Mouse (Mus musculus) CH12.LX (cell line): Measurements from ENCODE around the gene Dock3. TPM values are rescaled to one million over a fixed set of nuclear protein-coding genes. Genes with fewer than 3 reads are reported as not detected.

Source experiments
- DNase-seq: peaks from one replicate; pipeline ENCODE4 v3.0.0-alpha.2; 2013; ENCODE audit errors: extremely low read depth
- H3K27ac ChIP-seq: 2 replicates; pipeline ENCODE4 v1.5.1; 2012; ENCODE audit warnings: low read depth, mild to moderate bottlenecking, control low read depth, moderate library complexity; ENCODE audit not compliant: insufficient read depth
- H3K27me3 ChIP-seq: replicated peaks from 2 replicates; pipeline ENCODE3; 2012; ENCODE audit warnings: inconsistent platforms
- H3K36me3 ChIP-seq, 2 experiments: replicated peaks in 1 of 2; 2 replicates each; pipeline versions ENCODE3 to v1.6.1; 2012; ENCODE audit warnings: inconsistent platforms in 1 of 2, low read length in 1 of 2, mild to moderate bottlenecking in 1 of 2, mixed read lengths in 1 of 2, moderate library complexity in 1 of 2; ENCODE audit not compliant: control insufficient read depth in 1 of 2, insufficient read depth in 1 of 2
- H3K4me1 ChIP-seq, 2 experiments: 2 replicates each; pipeline ENCODE4 v1.6.1; 2012; ENCODE audit warnings: inconsistent platforms in 1 of 2, moderate library complexity in 1 of 2; ENCODE audit not compliant: insufficient read depth in 2 of 2, control insufficient read depth in 1 of 2
- H3K4me2 ChIP-seq: 2 replicates; pipeline ENCODE4 v1.6.1; 2012; ENCODE audit warnings: low read depth, mild to moderate bottlenecking, control low read depth; ENCODE audit not compliant: poor library complexity, insufficient read depth, severe bottlenecking
- H3K4me3 ChIP-seq, 3 experiments: fragments of 150-350 bp in 1 of 3; sonication (generic) in 1 of 3; replicated peaks in 1 of 3; 2 replicates each; pipeline versions ENCODE3 to v1.5.1; 2011 to 2012; ENCODE audit warnings: low read depth in 2 of 3, low read length in 2 of 3, mild to moderate bottlenecking in 2 of 3, moderate library complexity in 2 of 3, control low read depth in 1 of 3, improper control_type of control experiment in 1 of 3, inconsistent platforms in 1 of 3, mixed read lengths in 1 of 3; ENCODE audit not compliant: poor library complexity in 1 of 3
- H3K79me2 ChIP-seq: replicated peaks from 2 replicates; pipeline ENCODE4 v1.6.1; 2012; ENCODE audit warnings: mild to moderate bottlenecking, moderate library complexity; ENCODE audit not compliant: control insufficient read depth, poor library complexity, insufficient read depth, severe bottlenecking; ENCODE audit errors: extremely low read depth
- H3K9ac ChIP-seq: 2 replicates; pipeline ENCODE4 v1.6.1; 2012; ENCODE audit warnings: low read depth, mild to moderate bottlenecking, control low read depth, moderate library complexity; ENCODE audit not compliant: insufficient read depth
- H3K9me3 ChIP-seq: replicated peaks from 2 replicates; pipeline ENCODE3; 2012; ENCODE audit warnings: low read length, inconsistent platforms, mixed read lengths
- BHLHE40 ChIP-seq: IDR thresholded peaks from 2 replicates; pipeline ENCODE4 v1.6.1; 2011; ENCODE audit warnings: mild to moderate bottlenecking, low read depth, low read length, improper control_type of control experiment
- CHD1 ChIP-seq: IDR thresholded peaks from 2 replicates; pipeline ENCODE4 v1.6.1; 2012; ENCODE audit warnings: low read depth, low read length, improper control_type of control experiment, inconsistent platforms
- CHD2 ChIP-seq: IDR thresholded peaks from 2 replicates; pipeline ENCODE4 v1.6.1; 2011; ENCODE audit warnings: low read length, improper control_type of control experiment
- GABPA ChIP-seq: IDR thresholded peaks from 2 replicates; pipeline ENCODE4 v1.6.1; 2012; ENCODE audit warnings: low read depth, low read length, improper control_type of control experiment, inconsistent platforms; ENCODE audit not compliant: insufficient replicate concordance
- JUN ChIP-seq: IDR thresholded peaks from 2 replicates; pipeline ENCODE4 v1.6.1; 2011; ENCODE audit warnings: low read depth, mild to moderate bottlenecking, low read length, improper control_type of control experiment, moderate library complexity; ENCODE audit not compliant: insufficient read depth
- MAFK ChIP-seq: IDR thresholded peaks from 2 replicates; pipeline ENCODE4 v1.6.1; 2011; ENCODE audit warnings: low read length, improper control_type of control experiment; ENCODE audit not compliant: insufficient replicate concordance
- MXI1 ChIP-seq: IDR thresholded peaks from 2 replicates; pipeline ENCODE4 v1.6.1; 2011; ENCODE audit warnings: mild to moderate bottlenecking, low read depth, low read length, improper control_type of control experiment
- POLR2A ChIP-seq: IDR thresholded peaks from 2 replicates; pipeline ENCODE4 v1.6.1; 2011; ENCODE audit warnings: low read depth, mild to moderate bottlenecking, improper control_type of control experiment, low read length
- POLR2AphosphoS2 ChIP-seq: IDR thresholded peaks from 2 replicates; pipeline ENCODE4 v1.6.1; 2011; ENCODE audit warnings: low read depth, low read length, improper control_type of control experiment
- RAD21 ChIP-seq: IDR thresholded peaks from 2 replicates; pipeline ENCODE4 v1.6.1; 2011; ENCODE audit warnings: low read depth, mild to moderate bottlenecking, low read length, improper control_type of control experiment, moderate library complexity
- TBP ChIP-seq: conservative IDR thresholded peaks from 2 replicates; pipeline ENCODE4 v1.6.1; 2011; ENCODE audit warnings: low read depth, low read length, improper control_type of control experiment
- TCF12 ChIP-seq: IDR thresholded peaks from 2 replicates; pipeline ENCODE4 v1.6.1; 2014; ENCODE audit warnings: low read depth, mild to moderate bottlenecking, inconsistent platforms, low read length, improper control_type of control experiment
- USF2 ChIP-seq: conservative IDR thresholded peaks from 2 replicates; pipeline ENCODE4 v1.6.1; 2011; ENCODE audit warnings: low read depth, low read length, improper control_type of control experiment
- ZC3H11A ChIP-seq: IDR thresholded peaks from 2 replicates; pipeline ENCODE4 v1.6.1; 2012; ENCODE audit warnings: low read depth, mild to moderate bottlenecking, inconsistent platforms, low read length, improper control_type of control experiment
- dilution Hi-C: fragments of 300-500 bp; cut with MboI; formaldehyde crosslinking; loops from 2 replicates; pipeline ENCODE4 v1.14.3; 2020; ENCODE audit warnings: low sequenced_read_pairs; ENCODE audit not compliant: extremely low pct_unique_long_range_greater_than_20kb, extremely low pct_ligation_motif_present
- in situ Hi-C: fragments of 300-500 bp; cut with MboI; formaldehyde crosslinking; loops from 3 replicates; pipeline ENCODE4 v1.14.3; 2019; ENCODE audit warnings: low sequenced_read_pairs, low pct_ligation_motif_present, low pct_unique_long_range_greater_than_20kb, mixed read lengths
- polyA plus RNA-seq: library from polyadenylated mRNA; unstranded; fragments of >175 nt; gene quantifications from 2 replicates; pipeline ENCODE4 v1.2.1, GENCODE M21; 2012; ENCODE audit warnings: low read depth; ENCODE audit not compliant: insufficient read length
- total RNA-seq, 2 experiments: library from RNA; depleted of rRNA; stranded (reverse); fragments of 300-350 nt in 1 of 2; fragments of >200 nt in 1 of 2; gene quantifications; 2 replicates each; pipeline ENCODE4 v1.2.3; 2012 to 2014

Gene Dock3
- total and polyA plus RNA-seq, 3 experiments, result 0.30 TPM; not detected in 2

DNA sequence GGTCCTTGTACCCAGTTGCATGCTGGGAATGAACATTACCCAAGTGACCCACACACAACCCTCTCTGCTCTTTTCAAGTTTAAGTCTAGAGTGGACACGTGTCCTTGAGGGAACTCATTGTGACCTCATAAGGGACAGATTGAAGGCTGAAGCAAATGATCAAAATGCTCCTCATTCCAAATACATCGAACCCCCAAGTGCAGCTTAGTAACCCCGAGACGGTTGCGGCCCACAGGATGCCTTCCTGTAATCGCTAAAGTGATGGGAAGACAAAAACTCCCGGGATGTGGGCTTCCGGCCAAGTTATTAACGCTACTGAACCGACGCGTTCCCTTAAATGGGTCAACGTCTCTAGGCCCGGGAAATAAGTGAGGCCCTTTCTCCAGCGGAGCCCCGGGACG, 340.4 kb downstream of the Dock3 start:
- no peak for TF ChIP-seq BHLHE40
- no peak for TF ChIP-seq TBP
- no peak for TF ChIP-seq CHD1
- TF ChIP-seq POLR2A, result no peak
- no peak for TF ChIP-seq CHD2
- peak overlapping the region; percentile 83 to 97 (median 92) for H3K4me3 ChIP-seq
- H3K4me1 ChIP-seq, result peaks cover 9 to 41% of the 10 kb centered on the region in 2 experiments
- H3K27me3 ChIP-seq, result peaks cover 4% of the 10 kb centered on the region
- no peaks in the 10 kb centered on the region for H3K9me3 ChIP-seq
- H3K79me2 ChIP-seq, result peaks cover 29% of the 10 kb centered on the region
- H3K27ac ChIP-seq, result no peak overlapping the region
- dilution Hi-C loops (no loop called here), in situ Hi-C loops (loop anchor here (5.0 kb wide), 1 partner anchor 219 kb away; no protein-coding TSS in a partner anchor)
- peaks cover 25 to 32% of the 10 kb centered on the region in 2 experiments for H3K36me3 ChIP-seq
- H3K4me2 ChIP-seq, result peak overlapping the region; percentile 87
- peak; percentile 39 for DNase-seq
- peak overlapping the region; percentile 95 for H3K9ac ChIP-seq

DNA sequence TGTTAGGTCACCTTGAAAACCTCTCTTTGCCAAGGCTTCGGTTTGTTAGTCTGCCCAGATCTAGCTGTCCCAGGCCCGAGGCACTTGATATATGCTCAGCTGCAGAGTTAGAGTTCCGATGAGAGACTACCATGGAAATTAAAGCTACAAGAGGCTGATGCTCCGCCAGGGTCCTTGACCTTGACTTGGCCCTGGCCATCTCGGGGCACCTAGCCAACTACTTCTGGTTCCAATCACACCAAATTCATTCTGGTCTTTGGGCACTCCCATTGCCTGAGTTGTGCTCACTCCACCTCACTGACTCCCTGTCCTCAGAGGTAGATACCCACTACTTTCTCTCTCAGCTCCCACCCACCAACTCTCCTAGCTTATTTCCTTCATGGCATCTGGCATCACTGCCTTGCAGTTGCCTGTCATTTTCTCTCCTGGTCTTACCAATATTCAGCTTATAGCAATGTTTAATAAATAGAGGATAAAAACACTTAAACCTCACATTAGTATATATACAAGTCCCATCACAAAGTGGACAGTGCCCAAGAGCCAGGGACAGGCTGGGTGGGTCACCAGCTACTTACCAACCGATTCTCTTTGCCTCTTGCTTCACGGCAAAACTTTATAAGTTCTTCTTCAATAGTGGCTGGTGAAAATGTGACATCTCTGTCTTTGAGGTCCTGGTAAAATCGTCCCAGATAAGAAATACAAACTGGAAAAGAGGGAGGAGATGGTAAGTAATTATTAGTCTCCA, 341.0 kb downstream of the Dock3 start:
- peak overlapping the region; percentile 95 for H3K9ac ChIP-seq
- DNase-seq, result no peak
- TF ChIP-seq POLR2AphosphoS2 (no peak), MAFK (no peak), ZC3H11A (no peak), GABPA (no peak), TCF12 (no peak), JUN (no peak), RAD21 (no peak)
- peaks cover 9 to 43% of the 10 kb centered on the region in 2 experiments for H3K4me1 ChIP-seq
- H3K27me3 ChIP-seq, result peaks cover 3% of the 10 kb centered on the region
- peak overlapping the region; percentile 83 to 97 (median 92) for H3K4me3 ChIP-seq
- H3K27ac ChIP-seq, result no peak overlapping the region
- peaks cover 32% of the 10 kb centered on the region for H3K79me2 ChIP-seq
- peak overlapping the region; percentile 87 for H3K4me2 ChIP-seq
- dilution Hi-C loops, result no loop called here
- H3K9me3 ChIP-seq, result no peaks in the 10 kb centered on the region
- in situ Hi-C loops, result loop anchor here (5.0 kb wide), 1 partner anchor 218 kb away; no protein-coding TSS in a partner anchor
- peaks cover 25 to 32% of the 10 kb centered on the region in 2 experiments for H3K36me3 ChIP-seq

DNA sequence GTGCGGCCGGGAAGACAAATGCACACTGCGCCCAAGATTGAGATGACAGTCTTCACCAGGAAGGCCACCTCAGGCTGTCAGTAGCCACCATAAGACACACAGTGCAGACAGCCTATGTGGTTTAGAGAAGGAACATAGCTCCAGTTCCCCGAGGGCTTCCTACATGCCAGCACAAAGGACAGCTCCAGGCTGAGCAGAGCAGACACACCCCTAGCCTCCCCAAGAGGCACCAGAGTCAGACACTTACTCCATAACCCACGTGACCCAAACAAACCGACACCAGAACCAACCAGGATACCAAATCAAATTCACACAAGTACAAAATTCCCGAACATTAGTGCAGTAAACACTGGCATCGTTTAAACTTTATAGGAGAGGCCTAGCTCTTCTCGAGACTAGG, 342.4 kb downstream of the Dock3 start:
- no peaks in the 10 kb centered on the region for H3K27me3 ChIP-seq
- H3K79me2 ChIP-seq, result peaks cover 45% of the 10 kb centered on the region
- no peak overlapping the region for H3K9ac ChIP-seq
- H3K4me2 ChIP-seq, result no peak overlapping the region
- no peaks in the 10 kb centered on the region for H3K9me3 ChIP-seq
- H3K4me3 ChIP-seq, result no peak overlapping the region
- in situ Hi-C loops, result no loop called here
- H3K4me1 ChIP-seq, result peaks cover 14 to 57% of the 10 kb centered on the region in 2 experiments
- dilution Hi-C loops, result no loop called here
- DNase-seq, result no peak
- peaks cover 27 to 45% of the 10 kb centered on the region in 2 experiments for H3K36me3 ChIP-seq
- no peak for TF ChIP-seq USF2
- no peak for TF ChIP-seq RAD21
- TF ChIP-seq MXI1, result no peak
- TF ChIP-seq, all 38 proteins: peak for 0
- no peak overlapping the region for H3K27ac ChIP-seq
